Mouse (Mus musculus): ENCODE measurements around the gene Zbtb25. TPM values are rescaled to one million over a fixed set of nuclear protein-coding genes. Genes with fewer than 3 reads are reported as not detected.
A peak's percentile ranks its signal among the peaks of the same experiment; 100 is the strongest.

The Zbtb25 gene
- polyA plus RNA-seq, 1 experiment from 2014 or later, result 12.0 TPM

DNA sequence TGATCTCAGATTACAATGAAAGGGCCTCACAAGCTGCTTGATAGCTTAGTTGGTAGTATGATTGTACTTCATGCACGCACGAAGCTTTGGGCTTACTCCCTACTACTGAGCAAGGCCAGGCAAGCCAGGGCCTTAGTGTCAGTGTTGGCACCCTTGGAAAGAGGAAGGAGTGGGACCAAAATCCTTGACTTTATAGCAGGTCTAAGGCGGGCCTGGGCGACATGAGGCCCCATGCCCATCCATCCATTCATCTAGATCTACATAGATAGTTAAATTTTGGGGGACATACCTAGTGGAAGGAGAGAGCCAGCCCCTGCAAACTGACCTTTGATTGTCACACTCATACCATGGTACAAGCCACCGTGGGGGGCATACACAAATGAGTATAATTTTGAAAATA lies 61.0 kb downstream of the Zbtb25 start:
- no peaks in the 10 kb centered on the region for H3K9me3 ChIP-seq (replicated peaks; ENCODE audit: control insufficient read depth, low read length)
- H3K4me1 ChIP-seq (ENCODE audit: control insufficient read depth, insufficient read depth, low read length), result 0 out of 2 replicates have a peak, but pooled peaks cover 8% of the 10 kb centered on the region
- WGBS, result 82% methylated on average over 5 of the region's 5 CpGs
- H3K4me3 ChIP-seq (replicated peaks; ENCODE audit: low read length), result no peak overlapping the region
- no peaks in the 10 kb centered on the region for H3K36me3 ChIP-seq (ENCODE audit: control insufficient read depth, insufficient read depth, low read length)
- H3K27me3 ChIP-seq (ENCODE audit: control insufficient read depth, insufficient read depth, low read length), result no peaks in the 10 kb centered on the region
- no peak for ATAC-seq (ENCODE audit: insufficient read depth, low FRiP score)
- no peak overlapping the region for H3K4me2 ChIP-seq (ENCODE audit: low read depth, low read length)
- 0 out of 2 replicates have a peak overlapping the region, but pooled peaks have one; percentile 25 for H3K9ac ChIP-seq (ENCODE audit: low read length)
- H3K27ac ChIP-seq (ENCODE audit: low read length), result peak overlapping the region; percentile 92

DNA sequence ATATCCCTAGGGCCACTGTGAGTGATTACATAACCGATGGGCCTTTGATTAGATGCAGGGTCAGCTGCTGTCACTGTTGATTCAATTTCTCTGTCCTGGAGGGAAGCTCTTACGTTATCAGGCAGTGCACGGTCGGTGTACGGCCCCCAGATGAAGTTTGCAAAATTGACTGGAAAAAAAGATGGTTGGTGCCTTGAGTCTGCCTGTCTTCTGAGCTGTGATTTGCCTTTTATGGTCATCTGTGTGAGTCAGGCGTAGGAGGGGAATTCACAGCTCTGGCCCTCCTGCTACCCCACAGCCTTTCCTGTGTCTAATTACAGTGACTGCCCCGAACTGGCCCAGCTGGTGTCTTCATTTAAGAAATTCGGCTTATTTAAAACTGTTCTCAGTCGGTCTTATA lies 61.4 kb downstream of the Zbtb25 start:
- ATAC-seq (ENCODE audit: insufficient read depth, low FRiP score), result peak; percentile 76

DNA sequence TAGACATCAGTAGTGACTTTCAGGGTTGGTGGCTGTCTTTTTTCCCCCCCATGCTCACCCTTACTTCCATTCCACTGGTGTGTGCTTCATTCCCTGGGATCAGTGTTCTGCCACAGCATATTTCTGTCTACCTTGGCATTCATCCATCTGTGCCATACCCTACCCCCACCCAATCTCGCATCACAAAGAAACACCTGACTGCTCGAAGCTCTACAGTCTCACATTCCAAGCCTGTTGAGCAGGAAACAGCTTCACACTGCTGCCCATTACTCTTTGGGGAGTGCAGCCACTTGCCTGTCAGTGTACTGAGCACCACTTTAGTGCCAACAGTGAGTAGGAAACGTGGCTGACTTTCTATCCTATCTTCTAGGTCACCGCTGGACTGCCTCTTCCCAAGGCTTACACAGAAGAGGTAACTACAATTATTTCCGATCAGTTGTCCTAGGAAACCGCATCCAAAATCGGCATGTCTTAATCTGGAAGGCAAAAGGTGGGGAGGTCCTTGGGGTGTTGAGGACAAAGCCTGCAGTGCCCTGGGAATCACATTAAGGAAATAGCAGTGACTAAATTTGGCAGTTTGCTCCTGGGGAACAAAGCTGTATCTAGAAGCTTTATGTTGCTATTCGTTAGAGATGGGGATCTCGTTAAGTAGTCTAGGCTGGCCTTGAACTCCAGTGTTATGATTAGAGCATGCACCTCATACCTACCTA lies 62.4 kb downstream of the Zbtb25 start:
- H3K27me3 ChIP-seq (ENCODE audit: control insufficient read depth, insufficient read depth, low read length), result no peaks in the 10 kb centered on the region
- no peak overlapping the region for H3K9ac ChIP-seq (ENCODE audit: low read length)
- H3K9me3 ChIP-seq (replicated peaks; ENCODE audit: control insufficient read depth, low read length), result no peaks in the 10 kb centered on the region
- 77% methylated on average over 9 of the region's 9 CpGs for WGBS
- no peak overlapping the region for H3K4me3 ChIP-seq (replicated peaks; ENCODE audit: low read length)
- peaks cover 5% of the 10 kb centered on the region; the same call in 1 of the 2 replicates for H3K36me3 ChIP-seq (ENCODE audit: control insufficient read depth, insufficient read depth, low read length)
- 0 out of 2 replicates have a peak, but pooled peaks cover 8% of the 10 kb centered on the region for H3K4me1 ChIP-seq (ENCODE audit: control insufficient read depth, insufficient read depth, low read length)
- ATAC-seq (ENCODE audit: insufficient read depth, low FRiP score), result no peak
- H3K27ac ChIP-seq (ENCODE audit: low read length), result peak overlapping the region; percentile 92
- no peak overlapping the region for H3K4me2 ChIP-seq (ENCODE audit: low read depth, low read length)

More for the DNA sequence above, 61.4 kb downstream of the Zbtb25 start:
- 39% methylated on average over 9 of the region's 9 CpGs for WGBS
- no peak overlapping the region for H3K4me2 ChIP-seq (ENCODE audit: low read depth, low read length)
- peaks cover 3% of the 10 kb centered on the region; the same call in 1 of the 2 replicates for H3K36me3 ChIP-seq (ENCODE audit: control insufficient read depth, insufficient read depth, low read length)
- no peak overlapping the region; the same call in 1 of the 2 replicates for H3K9ac ChIP-seq (ENCODE audit: low read length)
- H3K9me3 ChIP-seq (replicated peaks; ENCODE audit: control insufficient read depth, low read length), result no peaks in the 10 kb centered on the region
- no peak overlapping the region for H3K4me3 ChIP-seq (replicated peaks; ENCODE audit: low read length)
- peak overlapping the region; percentile 92 for H3K27ac ChIP-seq (ENCODE audit: low read length)
- H3K4me1 ChIP-seq (ENCODE audit: control insufficient read depth, insufficient read depth, low read length), result 0 out of 2 replicates have a peak, but pooled peaks cover 8% of the 10 kb centered on the region
- H3K27me3 ChIP-seq (ENCODE audit: control insufficient read depth, insufficient read depth, low read length), result no peaks in the 10 kb centered on the region

DNA sequence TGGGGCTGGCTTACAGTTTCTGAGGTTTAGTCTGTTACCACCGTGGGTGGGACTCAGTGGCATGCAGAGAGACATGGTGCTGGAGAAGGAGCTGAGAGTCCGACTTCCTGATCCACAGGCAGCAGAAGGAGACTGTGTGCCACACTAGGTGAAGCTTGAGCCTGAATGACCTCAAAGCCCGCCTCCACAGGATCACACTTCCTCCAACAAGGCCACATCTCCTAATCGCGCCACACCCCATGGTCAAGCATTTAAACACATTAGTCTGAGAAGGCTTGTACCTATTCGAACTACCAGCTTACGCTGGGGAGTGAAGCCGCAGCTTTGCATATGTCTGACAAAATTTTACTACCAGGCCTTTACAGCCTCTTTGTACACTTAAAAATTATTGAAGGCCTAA lies 64.3 kb downstream of the Zbtb25 start:
- no peak overlapping the region for H3K4me3 ChIP-seq (replicated peaks; ENCODE audit: low read length)
- H3K4me1 ChIP-seq (ENCODE audit: control insufficient read depth, insufficient read depth, low read length), result 0 out of 2 replicates have a peak, but pooled peaks cover 8% of the 10 kb centered on the region
- 85% methylated on average over 8 of the region's 8 CpGs for WGBS

DNA sequence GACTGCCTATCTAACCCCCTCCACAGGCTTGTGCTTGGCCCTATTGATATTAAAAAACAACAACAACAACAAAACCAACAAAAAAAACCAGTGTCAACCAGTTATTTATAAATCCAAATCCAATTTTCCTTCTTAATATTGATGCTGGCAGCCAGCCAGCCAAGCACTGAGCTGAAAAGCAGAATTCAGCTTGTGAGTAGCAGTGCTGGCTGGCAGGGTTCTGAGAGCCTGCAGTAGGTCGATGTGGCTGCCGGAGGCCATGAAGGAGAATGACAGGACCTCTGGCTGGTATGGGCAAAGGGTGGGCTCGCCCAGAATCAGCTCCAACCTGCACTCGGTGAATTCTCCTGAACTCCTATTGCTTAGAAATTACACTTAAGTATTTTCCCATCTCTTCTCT lies 65.2 kb downstream of the Zbtb25 start:
- no peak overlapping the region for H3K4me2 ChIP-seq (ENCODE audit: low read depth, low read length)
- H3K9ac ChIP-seq (ENCODE audit: low read length), result no peak overlapping the region
- H3K27ac ChIP-seq (ENCODE audit: low read length), result no peak overlapping the region
- 71% methylated on average over 4 of the region's 4 CpGs for WGBS
- 0 out of 2 replicates have a peak, but pooled peaks cover 8% of the 10 kb centered on the region for H3K4me1 ChIP-seq (ENCODE audit: control insufficient read depth, insufficient read depth, low read length)
- no peaks in the 10 kb centered on the region for H3K9me3 ChIP-seq (replicated peaks; ENCODE audit: control insufficient read depth, low read length)
- no peaks in the 10 kb centered on the region for H3K27me3 ChIP-seq (ENCODE audit: control insufficient read depth, insufficient read depth, low read length)
- no peak for ATAC-seq (ENCODE audit: insufficient read depth, low FRiP score)
- peaks cover 11% of the 10 kb centered on the region; the same call in 1 of the 2 replicates for H3K36me3 ChIP-seq (ENCODE audit: control insufficient read depth, insufficient read depth, low read length)
- H3K4me3 ChIP-seq (replicated peaks; ENCODE audit: low read length), result no peak overlapping the region

More for the DNA sequence above, 64.3 kb downstream of the Zbtb25 start:
- no peaks in the 10 kb centered on the region for H3K9me3 ChIP-seq (replicated peaks; ENCODE audit: control insufficient read depth, low read length)
- no peak overlapping the region for H3K9ac ChIP-seq (ENCODE audit: low read length)
- H3K27ac ChIP-seq (ENCODE audit: low read length), result no peak overlapping the region
- H3K36me3 ChIP-seq (ENCODE audit: control insufficient read depth, insufficient read depth, low read length), result peaks cover 11% of the 10 kb centered on the region; the same call in 1 of the 2 replicates
- H3K4me2 ChIP-seq (ENCODE audit: low read depth, low read length), result no peak overlapping the region
- no peaks in the 10 kb centered on the region for H3K27me3 ChIP-seq (ENCODE audit: control insufficient read depth, insufficient read depth, low read length)
- ATAC-seq (ENCODE audit: insufficient read depth, low FRiP score), result no peak

DNA sequence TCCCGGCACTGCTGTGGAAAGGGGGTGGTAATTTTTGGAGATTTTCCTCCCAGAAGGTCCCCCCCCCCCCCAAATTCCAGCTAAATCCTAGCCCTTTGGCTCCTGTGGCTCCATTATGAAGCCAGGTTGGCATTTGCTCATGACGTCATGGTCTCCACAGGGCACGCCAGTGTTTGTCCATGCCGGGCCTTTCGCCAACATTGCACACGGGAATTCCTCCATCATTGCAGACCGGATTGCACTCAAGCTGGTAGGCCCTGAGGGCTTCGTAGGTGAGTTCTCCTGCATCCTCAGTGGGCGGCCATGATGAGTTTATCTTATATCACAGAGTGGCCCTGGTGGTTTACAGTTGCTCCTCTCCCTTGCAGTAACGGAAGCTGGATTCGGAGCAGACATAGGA lies 65.9 kb downstream of the Zbtb25 start:
- 83% methylated on average over 11 of the region's 11 CpGs for WGBS
- Histone ChIP-seq H3K4me1 (ENCODE audit: control insufficient read depth, insufficient read depth, low read length) (0 out of 2 replicates have a peak, but pooled peaks cover 8% of the 10 kb centered on the region), H3K4me3 (replicated peaks; ENCODE audit: low read length) (no peak overlapping the region), H3K27ac (ENCODE audit: low read length) (no peak overlapping the region), H3K4me2 (ENCODE audit: low read depth, low read length) (no peak overlapping the region), H3K27me3 (ENCODE audit: control insufficient read depth, insufficient read depth, low read length) (no peaks in the 10 kb centered on the region), H3K9me3 (replicated peaks; ENCODE audit: control insufficient read depth, low read length) (no peaks in the 10 kb centered on the region), H3K9ac (ENCODE audit: low read length) (no peak overlapping the region), H3K36me3 (ENCODE audit: control insufficient read depth, insufficient read depth, low read length) (peaks cover 11% of the 10 kb centered on the region; the same call in 1 of the 2 replicates)
- no peak for ATAC-seq (ENCODE audit: insufficient read depth, low FRiP score)

DNA sequence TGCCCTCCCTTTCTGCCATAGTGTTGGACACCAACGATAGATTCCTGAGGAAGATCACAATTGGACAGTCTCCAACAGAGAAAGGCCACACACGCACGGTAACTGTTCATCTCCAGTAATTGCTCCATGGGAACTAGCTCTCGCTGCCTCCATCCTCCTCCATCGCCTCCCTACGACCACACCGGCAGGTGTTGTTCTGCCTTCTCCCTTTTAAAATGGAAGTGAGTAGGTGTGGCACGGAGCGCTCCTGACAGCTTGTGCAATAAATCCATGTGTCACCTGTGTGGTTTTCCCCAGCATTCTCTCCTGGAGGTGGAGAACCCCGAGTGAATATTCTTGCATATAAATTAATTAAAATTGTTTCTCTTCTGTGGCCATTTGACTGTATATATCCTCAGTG lies 69.0 kb downstream of the Zbtb25 start:
- peaks cover 17% of the 10 kb centered on the region; the same call in 1 of the 2 replicates for H3K36me3 ChIP-seq (ENCODE audit: control insufficient read depth, insufficient read depth, low read length)
- H3K27me3 ChIP-seq (ENCODE audit: control insufficient read depth, insufficient read depth, low read length), result no peaks in the 10 kb centered on the region
- no peaks in the 10 kb centered on the region for H3K4me1 ChIP-seq (ENCODE audit: control insufficient read depth, insufficient read depth, low read length)
- H3K4me2 ChIP-seq (ENCODE audit: low read depth, low read length), result no peak overlapping the region
- 87% methylated on average over 10 of the region's 10 CpGs for WGBS
- H3K4me3 ChIP-seq (replicated peaks; ENCODE audit: low read length), result no peak overlapping the region
- no peak overlapping the region for H3K27ac ChIP-seq (ENCODE audit: low read length)
- no peak for ATAC-seq (ENCODE audit: insufficient read depth, low FRiP score)
- H3K9me3 ChIP-seq (replicated peaks; ENCODE audit: control insufficient read depth, low read length), result no peaks in the 10 kb centered on the region
- no peak overlapping the region for H3K9ac ChIP-seq (ENCODE audit: low read length)

DNA sequence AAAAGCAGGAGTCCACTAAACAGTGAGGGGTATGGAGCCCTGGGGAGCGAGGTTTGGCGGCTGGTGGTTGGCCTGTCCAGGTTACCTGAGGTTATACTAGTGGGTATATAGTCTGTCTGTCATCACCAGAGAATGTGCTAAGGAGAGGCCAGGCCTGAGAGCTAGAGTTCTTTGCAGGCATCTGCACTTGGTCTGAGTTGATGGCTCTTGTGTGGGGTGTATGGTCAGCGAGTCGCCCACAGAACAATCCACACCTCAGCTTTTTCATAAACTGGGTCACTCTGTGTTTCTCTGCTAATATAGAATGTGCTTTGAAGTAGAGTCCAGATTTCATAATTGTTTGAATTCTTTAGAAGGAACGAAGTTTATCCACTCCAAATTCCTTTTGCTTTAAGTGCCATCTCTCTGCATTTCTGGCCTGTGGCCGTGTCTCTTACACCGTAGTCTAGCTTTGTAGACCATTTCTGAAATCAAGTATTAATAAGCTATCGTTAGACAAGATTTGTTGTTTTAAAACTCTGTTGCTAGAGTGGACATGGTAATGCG lies 70.0 kb downstream of the Zbtb25 start:
- peaks cover 17% of the 10 kb centered on the region; the same call in 1 of the 2 replicates for H3K36me3 ChIP-seq (ENCODE audit: control insufficient read depth, insufficient read depth, low read length)
- no peaks in the 10 kb centered on the region for H3K9me3 ChIP-seq (replicated peaks; ENCODE audit: control insufficient read depth, low read length)
- H3K27me3 ChIP-seq (ENCODE audit: control insufficient read depth, insufficient read depth, low read length), result no peaks in the 10 kb centered on the region
- H3K4me1 ChIP-seq (ENCODE audit: control insufficient read depth, insufficient read depth, low read length), result no peaks in the 10 kb centered on the region
- no peak overlapping the region for H3K27ac ChIP-seq (ENCODE audit: low read length)
- H3K4me2 ChIP-seq (ENCODE audit: low read depth, low read length), result no peak overlapping the region
- ATAC-seq (ENCODE audit: insufficient read depth, low FRiP score), result no peak
- H3K4me3 ChIP-seq (replicated peaks; ENCODE audit: low read length), result no peak overlapping the region
- 88% methylated on average over 9 of the region's 9 CpGs for WGBS
- no peak overlapping the region for H3K9ac ChIP-seq (ENCODE audit: low read length)

DNA sequence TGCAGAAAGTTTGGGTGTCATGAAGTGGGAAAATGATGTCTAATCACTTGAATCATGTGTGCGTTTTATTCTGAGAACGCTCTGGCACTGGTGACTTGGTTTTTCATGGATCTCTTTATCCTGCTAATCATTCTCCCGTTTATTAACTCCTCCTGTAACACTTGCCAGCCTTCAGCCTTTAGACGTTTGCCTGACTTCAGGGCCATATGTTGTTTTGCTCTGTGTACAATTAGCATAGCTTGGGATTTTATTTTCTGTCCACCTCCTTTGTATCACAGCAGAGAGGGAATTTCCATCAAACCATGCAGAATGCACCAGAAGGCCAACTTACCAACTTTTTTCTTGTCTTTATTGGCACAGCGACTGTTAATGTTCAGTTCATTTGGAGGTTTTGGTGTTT lies 71.6 kb downstream of the Zbtb25 start:
- Histone ChIP-seq H3K4me2 (ENCODE audit: low read depth, low read length) (no peak overlapping the region), H3K27me3 (ENCODE audit: control insufficient read depth, insufficient read depth, low read length) (no peaks in the 10 kb centered on the region), H3K9me3 (replicated peaks; ENCODE audit: control insufficient read depth, low read length) (no peaks in the 10 kb centered on the region), H3K4me3 (replicated peaks; ENCODE audit: low read length) (no peak overlapping the region), H3K4me1 (ENCODE audit: control insufficient read depth, insufficient read depth, low read length) (no peaks in the 10 kb centered on the region), H3K27ac (ENCODE audit: low read length) (no peak overlapping the region), H3K9ac (ENCODE audit: low read length) (no peak overlapping the region), H3K36me3 (ENCODE audit: control insufficient read depth, insufficient read depth, low read length) (peaks cover 13% of the 10 kb centered on the region; the same call in 1 of the 2 replicates)
- 90% methylated on average over 5 of the region's 5 CpGs for WGBS
- ATAC-seq (ENCODE audit: insufficient read depth, low FRiP score), result no peak
